Mouse (Mus musculus) forebrain, embryonic 11.5 days (tissue): Measurements from ENCODE around the gene Rhobtb1. TPM values are rescaled to one million over a fixed set of nuclear protein-coding genes. Genes with fewer than 3 reads are reported as not detected.

ENCODE experiments used
- ATAC-seq: fragments of 200-750 bp; cut with Nextera tagmentation; replicated peaks from 2 replicates; pipeline ENCODE4 v1.8.0; 2017; ENCODE audit warnings: moderate TSS enrichment; ENCODE audit not compliant: low FRiP score
- DNase-seq: peaks from one replicate; pipeline ENCODE4 v3.0.0-alpha.2; 2017; ENCODE audit warnings: low spot score
- H3K27ac ChIP-seq: fragments of 300-500 bp; sonication (generic); 2 replicates; pipeline ENCODE4 v1.5.1; 2014; ENCODE audit warnings: low read depth, low read length
- H3K27me3 ChIP-seq: fragments of 300-500 bp; sonication (generic); 2 replicates; pipeline ENCODE4 v1.6.1; 2014; ENCODE audit warnings: mild to moderate bottlenecking, low read length, mixed read lengths; ENCODE audit not compliant: control insufficient read depth, insufficient read depth
- H3K36me3 ChIP-seq: fragments of 300-500 bp; sonication (generic); 2 replicates; pipeline ENCODE4 v1.6.1; 2014; ENCODE audit warnings: mild to moderate bottlenecking, low read length, moderate library complexity, mixed read lengths; ENCODE audit not compliant: control insufficient read depth, insufficient read depth
- H3K4me1 ChIP-seq: fragments of 300-500 bp; sonication (generic); replicated peaks from 2 replicates; pipeline ENCODE4 v1.6.1; 2014; ENCODE audit warnings: low read length, mixed read lengths; ENCODE audit not compliant: control insufficient read depth, insufficient read depth
- H3K4me2 ChIP-seq: fragments of 300-500 bp; sonication (generic); 2 replicates; pipeline ENCODE4 v1.6.1; 2014; ENCODE audit warnings: low read depth, mild to moderate bottlenecking, low read length, moderate library complexity, mixed read lengths; ENCODE audit not compliant: severe bottlenecking
- H3K4me3 ChIP-seq: fragments of 300-500 bp; sonication (generic); 2 replicates; pipeline ENCODE4 v1.5.1; 2014; ENCODE audit warnings: low read depth, low read length
- H3K9ac ChIP-seq: fragments of 300-500 bp; sonication (generic); 2 replicates; pipeline ENCODE4 v1.6.1; 2014; ENCODE audit warnings: low read length
- H3K9me3 ChIP-seq: fragments of 300-500 bp; sonication (generic); 2 replicates; pipeline ENCODE4 v1.6.1; 2016; ENCODE audit warnings: low read length, mixed read lengths; ENCODE audit not compliant: control insufficient read depth
- WGBS: fragments of 180-500 bp; shearing (Covaris S2); extraction: QIAGEN DNeasy Blood & Tissue Kit; methylation state at CpG from one replicate; pipeline ENCODE4 v1.1.7; 2014; 5-methylcytosine and 5-hydroxymethylcytosine counted together
- polyA plus RNA-seq: library from polyadenylated mRNA; unstranded; fragments of >200 nt; fragmentation: Nextera tagmentation; extraction: Ambion mirVana; gene quantifications from 2 replicates; pipeline ENCODE4 v1.2.1, GENCODE M21; 2014

The Rhobtb1 gene
- polyA plus RNA-seq, 1 experiment from 2014 or later: 15.6 TPM

DNA sequence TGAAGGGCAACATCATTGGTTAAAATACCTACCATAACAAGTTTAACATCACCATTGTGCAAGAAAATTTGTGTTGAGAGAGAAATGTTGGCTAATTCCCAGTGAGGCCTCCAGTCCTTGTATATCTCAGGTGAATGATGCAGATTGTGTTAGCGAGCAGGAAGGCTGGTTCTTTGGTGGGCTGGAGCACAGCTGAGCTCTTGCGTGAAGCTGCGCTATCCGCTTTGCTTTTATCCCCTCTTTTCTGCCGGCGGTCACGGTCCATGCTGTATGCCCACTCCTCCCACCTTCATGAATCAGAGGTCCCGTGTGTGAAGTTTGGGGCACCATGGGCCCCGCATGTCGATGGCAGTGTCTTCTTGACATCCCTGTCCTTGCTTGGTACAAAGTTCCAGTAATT lies 58.8 kb downstream of the Rhobtb1 start:
- Histone ChIP-seq H3K4me1 (peaks cover 5% of the 10 kb centered on the region; the same call in 1 of the 2 replicates), H3K9me3 (no peaks in the 10 kb centered on the region), H3K36me3 (no peaks in the 10 kb centered on the region), H3K27me3 (no peaks in the 10 kb centered on the region), H3K4me3 (no peak overlapping the region), H3K9ac (no peak overlapping the region), H3K4me2 (no peak overlapping the region), H3K27ac (no peak overlapping the region)
- WGBS: 93% methylated on average over 10 of the region's 10 CpGs
- DNase-seq (no peak), ATAC-seq (no peak)

DNA sequence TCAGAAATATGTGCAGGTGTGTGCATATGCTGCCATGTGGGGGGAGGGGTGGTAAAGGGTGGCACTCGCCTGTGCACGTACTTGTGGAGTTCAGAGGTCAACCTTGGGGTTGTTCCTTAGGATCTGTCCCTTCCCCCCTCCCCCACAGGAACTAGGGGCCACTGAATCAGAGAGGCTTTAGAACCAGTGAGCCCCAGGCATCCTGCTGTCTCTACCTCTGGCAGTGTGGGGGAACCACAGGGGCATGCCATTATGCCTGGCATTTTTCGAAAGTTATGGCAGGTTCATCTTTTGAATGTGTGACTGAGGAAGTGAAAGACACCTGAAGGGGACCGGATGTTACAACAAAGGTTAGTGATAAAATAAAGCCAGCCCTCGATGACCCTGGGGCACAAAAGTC lies 59.4 kb downstream of the Rhobtb1 start:
- WGBS: 81% methylated on average over 5 of the region's 5 CpGs

DNA sequence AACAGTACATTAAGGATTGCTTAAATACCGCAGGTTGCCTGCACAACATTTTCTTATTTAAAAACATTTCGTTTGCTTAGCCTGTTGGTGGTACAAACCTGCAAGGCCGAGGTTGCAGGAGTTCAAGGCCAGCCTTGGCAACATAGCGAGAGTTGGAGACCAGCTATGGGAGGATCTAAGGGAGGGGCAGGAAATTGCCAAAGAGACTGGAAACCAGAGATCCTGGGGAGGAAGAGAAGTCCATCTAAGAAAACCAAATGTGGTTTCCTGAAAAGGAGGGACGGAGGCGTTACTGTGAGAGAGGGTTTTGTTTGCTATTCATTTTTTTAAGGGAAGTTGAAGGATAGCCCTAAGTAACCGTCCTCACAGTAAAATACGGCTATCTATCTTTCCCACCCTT lies 60.3 kb downstream of the Rhobtb1 start:
- DNase-seq (no peak), ATAC-seq (no peak)
- Histone ChIP-seq H3K4me2 (peak overlapping the region; percentile 85; the same call in 1 of the 2 replicates), H3K9me3 (no peaks in the 10 kb centered on the region), H3K27ac (no peak overlapping the region), H3K4me1 (peaks cover 5% of the 10 kb centered on the region; the same call in 1 of the 2 replicates), H3K36me3 (peaks cover 3% of the 10 kb centered on the region; the same call in 1 of the 2 replicates), H3K4me3 (peak overlapping the region; percentile 68), H3K27me3 (no peaks in the 10 kb centered on the region), H3K9ac (peak overlapping the region; percentile 96)
- 57% methylated on average over 8 of the region's 8 CpGs for WGBS

More for the DNA sequence above, 59.4 kb downstream of the Rhobtb1 start:
- Histone ChIP-seq H3K4me3 (no peak overlapping the region), H3K4me1 (peaks cover 5% of the 10 kb centered on the region; the same call in 1 of the 2 replicates), H3K27ac (no peak overlapping the region), H3K27me3 (no peaks in the 10 kb centered on the region), H3K9me3 (no peaks in the 10 kb centered on the region), H3K36me3 (no peaks in the 10 kb centered on the region), H3K9ac (no peak overlapping the region), H3K4me2 (no peak overlapping the region)
- DNase-seq (no peak), ATAC-seq (no peak)

DNA sequence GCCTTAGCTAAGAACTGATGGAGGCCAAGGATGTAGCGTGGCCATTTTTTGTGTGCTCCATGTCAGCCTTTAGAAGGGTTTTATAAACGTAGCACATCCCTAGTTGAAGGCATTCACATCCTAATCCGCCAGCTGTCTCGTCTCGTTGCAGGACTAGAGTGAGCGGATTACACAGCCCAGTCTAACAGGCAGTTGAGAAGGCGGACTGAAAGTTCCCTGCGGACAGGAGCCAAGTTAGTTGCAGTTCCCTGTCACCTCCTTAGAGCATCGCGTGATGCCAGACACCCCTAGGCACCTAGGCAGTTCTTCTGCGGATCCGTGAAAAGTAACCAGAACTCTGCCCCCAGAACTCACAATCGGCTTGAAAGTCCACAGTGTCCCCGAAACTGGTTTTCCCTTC lies 60.7 kb downstream of the Rhobtb1 start:
- Histone ChIP-seq H3K9me3 (no peaks in the 10 kb centered on the region), H3K27me3 (no peaks in the 10 kb centered on the region), H3K4me3 (peak overlapping the region; percentile 68), H3K4me1 (peaks cover 5% of the 10 kb centered on the region; the same call in 1 of the 2 replicates), H3K36me3 (peaks cover 3% of the 10 kb centered on the region; the same call in 1 of the 2 replicates), H3K9ac (peak overlapping the region; percentile 96), H3K4me2 (peak overlapping the region; percentile 85), H3K27ac (peak overlapping the region; percentile 91)
- no peak for DNase-seq
- 3% methylated on average over 14 of the region's 14 CpGs for WGBS
- ATAC-seq: no peak; the same call in 1 of the 2 replicates

DNA sequence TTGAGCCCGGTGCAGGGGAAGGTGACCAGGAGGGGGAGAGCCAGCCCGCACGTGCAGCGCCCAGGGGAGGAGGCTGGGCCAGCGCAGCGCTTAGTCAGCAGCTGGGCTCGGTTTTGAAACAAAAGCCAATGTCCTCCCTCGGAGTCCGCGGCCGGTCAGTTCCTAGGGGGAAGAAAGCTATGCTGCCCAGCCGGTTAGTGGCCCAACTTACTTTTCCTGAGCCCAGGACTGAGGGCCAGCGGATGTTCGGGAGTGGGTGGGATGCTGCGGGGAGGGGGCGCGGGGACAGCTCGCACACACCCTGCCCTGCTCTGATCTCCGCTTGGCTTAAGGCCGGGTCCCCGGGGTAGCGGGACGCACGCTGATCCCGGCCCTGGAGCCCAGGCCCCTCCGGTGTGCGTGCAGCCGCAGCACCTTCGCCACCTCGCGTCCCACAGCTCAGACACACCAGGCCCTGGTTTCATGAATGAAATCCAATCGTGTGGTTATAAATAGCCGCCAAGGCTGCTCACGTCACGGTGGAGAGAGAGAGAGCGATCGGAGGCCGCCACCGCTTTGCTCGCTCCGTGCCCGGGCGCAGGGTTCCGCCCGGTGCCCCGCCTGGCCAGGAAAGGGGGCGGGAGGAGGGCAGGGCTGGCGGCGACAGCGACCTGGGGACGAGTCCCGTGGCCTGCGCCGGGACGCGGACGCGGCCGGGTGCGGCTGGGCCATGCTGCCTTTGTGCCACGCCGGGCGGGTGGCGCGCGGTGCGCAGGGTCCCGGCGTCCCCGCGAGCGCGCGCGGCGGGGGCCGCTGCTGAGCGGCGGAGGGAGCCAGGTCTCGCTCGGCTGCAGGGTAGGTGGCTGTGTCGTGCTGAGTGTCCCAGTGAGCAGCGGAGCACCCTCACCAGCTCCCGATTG lies 61.6 kb downstream of the Rhobtb1 start, which contains the start of gene A930033H14Rik:
Gene A930033H14Rik, minus strand, starts transcription at position 557 of the 899 bp plus-strand sequence.
- Histone ChIP-seq H3K9me3 (no peaks in the 10 kb centered on the region), H3K4me3 (peak within 1 kb of the TSS; percentile 68), H3K36me3 (peaks cover 3% of the 10 kb centered on the region; the same call in 1 of the 2 replicates), H3K27me3 (no peaks in the 10 kb centered on the region), H3K4me2 (peak within 1 kb of the TSS; percentile 85), H3K9ac (peak within 1 kb of the TSS; percentile 96), H3K27ac (peak within 1 kb of the TSS; percentile 91), H3K4me1 (peaks cover 5% of the 10 kb centered on the region; the same call in 1 of the 2 replicates)
- DNase-seq (peak; percentile 89), ATAC-seq (peak; percentile 93)
- under 1% methylated on average over 73 of the region's 84 CpGs for WGBS

- peak; percentile 74 for DNase-seq
These were observed 62.2 kb downstream of the Rhobtb1 start for GRCm38 (mm10) chr10:69213451-69213877.

GRCm38 (mm10) chr10:69213986-69214385 lies 62.8 kb downstream of the Rhobtb1 start:
- Histone ChIP-seq H3K27ac (no peak overlapping the region), H3K9me3 (no peaks in the 10 kb centered on the region), H3K4me2 (peak overlapping the region; percentile 85), H3K27me3 (no peaks in the 10 kb centered on the region), H3K9ac (peak overlapping the region; percentile 96), H3K36me3 (peaks cover 3% of the 10 kb centered on the region; the same call in 1 of the 2 replicates), H3K4me1 (peaks cover 5% of the 10 kb centered on the region; the same call in 1 of the 2 replicates), H3K4me3 (peak overlapping the region; percentile 68)
- ATAC-seq (no peak), DNase-seq (no peak)
- WGBS: 39% methylated on average over 5 of the region's 5 CpGs

More at GRCm38 (mm10) chr10:69213451-69213877, 62.2 kb downstream of the Rhobtb1 start:
- WGBS: 1% methylated on average over 21 of the region's 21 CpGs
- Histone ChIP-seq H3K9me3 (no peaks in the 10 kb centered on the region), H3K4me1 (peaks cover 5% of the 10 kb centered on the region; the same call in 1 of the 2 replicates), H3K27ac (peak overlapping the region; percentile 91), H3K4me2 (peak overlapping the region; percentile 85), H3K27me3 (no peaks in the 10 kb centered on the region), H3K4me3 (peak overlapping the region; percentile 68), H3K9ac (peak overlapping the region; percentile 96), H3K36me3 (peaks cover 3% of the 10 kb centered on the region; the same call in 1 of the 2 replicates)
- ATAC-seq: peak; percentile 37

GRCm38 (mm10) chr10:69217127-69217690 lies 66.0 kb downstream of the Rhobtb1 start:
- ATAC-seq (no peak), DNase-seq (no peak)
- Histone ChIP-seq H3K27ac (no peak overlapping the region), H3K36me3 (peaks cover 3% of the 10 kb centered on the region; the same call in 1 of the 2 replicates), H3K9me3 (no peaks in the 10 kb centered on the region), H3K4me1 (peaks cover 5% of the 10 kb centered on the region; the same call in 1 of the 2 replicates), H3K9ac (no peak overlapping the region), H3K4me3 (no peak overlapping the region), H3K4me2 (no peak overlapping the region), H3K27me3 (no peaks in the 10 kb centered on the region)
- WGBS: 87% methylated on average over 4 of the region's 4 CpGs
